15 mouse cellular contexts compared by ENCODE assay signal in the genomic region with DNA sequence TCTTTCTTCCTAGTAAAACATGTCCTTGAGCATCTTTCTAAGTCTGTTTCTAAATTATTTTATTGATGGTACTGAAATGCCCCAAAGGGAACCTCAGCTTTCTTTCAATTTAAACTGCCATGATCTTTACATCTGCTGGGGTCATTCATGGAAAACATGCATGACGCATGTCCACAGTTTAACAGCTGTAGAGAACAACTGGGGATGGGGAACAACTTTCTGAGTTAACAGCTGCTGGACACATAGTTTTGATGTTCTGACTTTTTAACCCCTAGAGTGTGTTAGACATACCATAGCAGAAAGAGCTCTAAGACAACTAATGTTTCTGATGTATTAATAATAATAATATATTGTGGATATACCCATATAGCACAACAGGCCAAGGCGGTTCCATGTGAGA.
"Had no signal": no experiment of that assay in that cellular context is flagged by ENCODE, and none has a peak within 500 bp of the region (broad histone marks: within the 10 kb centered on the region; RNA-seq: fewer than 3 reads in every experiment).

No protein-coding gene starts in this region.

- H3K9me3 ChIP-seq: neural tube, embryonic 15.5 days; stomach, embryonic 15.5 days had no signal

- DNase-seq: retina, postnatal 1 day; right cerebral cortex, adult 18-20 months; right cerebral cortex, postnatal 14 days; right cerebral cortex, postnatal 25 days; right cerebral cortex, postnatal 4 days; spleen, adult 18-20 months; thymus, adult 18-20 months; thymus, adult 2 months; thymus, postnatal 14 days; thymus, postnatal 25 days; thymus, postnatal 36 days; thymus, postnatal 4 days had no signal

- H3K4me1 ChIP-seq: stomach, embryonic 15.5 days had no signal

- H3K4me2 ChIP-seq: neural tube, embryonic 15.5 days; stomach, embryonic 15.5 days had no signal

- H3K27me3 ChIP-seq: neural tube, embryonic 15.5 days; stomach, embryonic 15.5 days had no signal

- H3K9ac ChIP-seq: neural tube, embryonic 15.5 days; stomach, embryonic 15.5 days had no signal

- H3K4me3 ChIP-seq: neural tube, embryonic 15.5 days; stomach, embryonic 15.5 days had no signal

- H3K36me3 ChIP-seq: neural tube, embryonic 15.5 days; stomach, embryonic 15.5 days had no signal

- H3K27ac ChIP-seq: neural tube, embryonic 15.5 days; stomach, embryonic 15.5 days; stomach, postnatal 0 days had no signal
